Mouse (Mus musculus) layer of hippocampus, postnatal 25 days (tissue): ENCODE data around the gene Cdk2. TPM values are rescaled to one million over a fixed set of nuclear protein-coding genes. Genes with fewer than 3 reads are reported as not detected.

ENCODE experiments used
- DNase-seq, 2 experiments: peaks; one replicate each; pipeline ENCODE4 v3.0.0; 2022; ENCODE audit warnings: mixed read lengths in 2 of 2, low spot score in 1 of 2; ENCODE audit errors: extremely low spot score in 1 of 2
- total RNA-seq, 2 experiments: library from RNA; stranded (reverse); gene quantifications; 2 replicates each; pipeline ENCODE4 v1.2.3; 2021

The Cdk2 gene
- total RNA-seq, 2 experiments from 2014 or later: 2.7 to 4.0 TPM

DNA sequence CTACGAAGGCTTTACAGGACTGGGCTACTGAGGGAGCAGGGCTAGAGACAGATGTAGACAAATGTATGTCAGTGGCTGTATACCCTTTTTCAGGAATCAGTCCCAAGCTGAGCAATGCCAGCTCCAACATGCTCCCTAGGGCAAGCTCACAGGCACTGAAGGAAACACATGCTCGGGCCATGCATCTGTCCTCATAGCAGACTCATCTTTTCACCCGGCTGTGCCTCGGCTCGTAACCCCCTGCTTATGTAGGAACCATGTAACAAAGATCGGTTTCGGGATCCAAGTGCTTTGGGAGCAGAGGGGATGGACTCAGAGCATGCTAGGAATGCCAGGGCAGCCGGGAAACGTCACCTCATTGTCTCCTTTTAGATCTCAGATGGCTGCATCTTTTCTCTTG is 45.3 kb downstream of the Cdk2 start:
- no peak for DNase-seq

- DNase-seq: no peak
Observed at GRCm38 (mm10) chr10:128657844-128658243, 47.0 kb downstream of the Cdk2 start.

DNA sequence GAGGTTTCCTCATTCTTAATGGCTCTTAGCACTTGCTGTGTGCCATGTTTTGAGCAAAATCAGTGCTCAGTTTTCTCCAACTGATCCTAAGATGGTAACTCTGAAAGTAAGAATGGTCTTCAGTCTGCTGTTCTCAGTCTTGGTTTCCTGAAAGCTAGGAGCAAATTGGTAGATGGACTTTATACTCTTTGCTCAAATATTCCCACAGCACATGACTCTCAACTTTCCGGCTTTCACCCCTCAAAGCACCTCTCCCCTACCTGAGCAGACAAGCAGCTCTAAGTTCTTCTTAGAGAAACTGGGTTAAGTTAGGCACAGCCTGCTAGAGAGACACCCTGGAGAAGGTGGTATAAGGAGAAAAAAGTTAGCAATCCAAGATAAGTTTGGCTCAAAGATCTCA is 48.1 kb downstream of the Cdk2 start:
- DNase-seq: no peak

DNA sequence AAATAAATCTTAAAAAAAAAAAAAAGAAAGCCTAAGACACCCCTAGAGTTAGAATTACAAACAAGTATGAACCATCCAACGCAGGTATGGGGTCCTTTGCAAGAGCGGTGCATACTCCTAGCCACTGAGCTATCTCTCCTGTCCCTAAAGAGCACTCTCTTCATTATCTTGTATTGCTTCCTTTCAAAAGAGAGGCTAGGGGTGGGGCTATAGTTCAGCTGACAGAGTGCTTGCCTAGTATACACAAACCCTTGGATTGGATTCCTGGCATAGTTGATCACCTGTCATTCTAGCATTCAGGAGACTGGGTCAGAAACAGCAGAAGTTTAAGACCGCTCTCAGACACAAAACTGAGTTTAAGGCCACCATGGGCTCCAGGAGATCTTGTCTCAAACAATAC is 49.6 kb downstream of the Cdk2 start:
- no peak for DNase-seq

GRCm38 (mm10) chr10:128653866-128654265 is 51.0 kb downstream of the Cdk2 start:
- DNase-seq: no peak

Other genes with a start within 250 kb of the Cdk2 start
- gene Smarcc2, start 245.8 kb downstream of the Cdk2 start, total RNA-seq: 100 to 1,000 TPM; 228 to 242 TPM
- 100 to 1,000 TPM; 551 to 619 TPM for gene Myl6, start 210.9 kb downstream of the Cdk2 start, total RNA-seq
- 10 to 100 TPM; 17.4 to 18.9 TPM for gene Myl6b, start 206.3 kb downstream of the Cdk2 start, total RNA-seq
- 1 to 10 TPM; 4.6 to 5.0 TPM for gene Esyt1, start 179.2 kb downstream of the Cdk2 start, total RNA-seq
- 10 to 100 TPM; 13.2 to 14.8 TPM for gene Zc3h10, start 157.3 kb downstream of the Cdk2 start, total RNA-seq
- gene Rpl41, start 155.7 kb downstream of the Cdk2 start, total RNA-seq: 1,000 to 10,000 TPM; 1,459 to 1,623 TPM
- 10 to 100 TPM; 62.9 to 65.3 TPM for gene Pa2g4, start 139.0 kb downstream of the Cdk2 start, total RNA-seq
- gene Erbb3, start 115.4 kb downstream of the Cdk2 start, total RNA-seq: 1 to 10 TPM; 9.7 to 10.0 TPM
- gene Rps26, start 78.3 kb downstream of the Cdk2 start, total RNA-seq: 100 to 1,000 TPM; 321 to 324 TPM
- gene Ikzf4, start 59.0 kb downstream of the Cdk2 start, total RNA-seq: 10 to 100 TPM; 10.7 to 17.2 TPM
- 10 to 100 TPM; 11.4 to 13.3 TPM for gene Suox, start 31.0 kb downstream of the Cdk2 start, total RNA-seq
- gene Rab5b, start 8.8 kb downstream of the Cdk2 start, total RNA-seq: 100 to 1,000 TPM; 130 to 136 TPM
- gene Pmel, start 836 bp downstream of the Cdk2 start, total RNA-seq: under 1 TPM; 0.49 to 0.62 TPM
- gene Dgka, start 39.8 kb upstream of the Cdk2 start, total RNA-seq: 1 to 10 TPM; 9.3 to 9.8 TPM
- 10 to 100 TPM; 25.1 to 26.3 TPM for gene Pym1, start 42.9 kb upstream of the Cdk2 start, total RNA-seq
- gene Mmp19, start 85.9 kb upstream of the Cdk2 start, total RNA-seq: under 1 TPM; 0.54 to 0.81 TPM
- gene Dnajc14, start 99.0 kb upstream of the Cdk2 start, total RNA-seq: 10 to 100 TPM; 66.4 to 68.4 TPM
- gene Tmem198b, start 99.3 kb upstream of the Cdk2 start, total RNA-seq: 10 to 100 TPM; 11.3 to 12.1 TPM
- gene Sarnp, start 112.3 kb upstream of the Cdk2 start, total RNA-seq: 10 to 100 TPM; 36.5 to 39.9 TPM
- 1 to 10 TPM; 7.9 to 8.8 TPM for gene Ormdl2, start 116.6 kb upstream of the Cdk2 start, total RNA-seq
- 10 to 100 TPM; 20.9 to 21.4 TPM for gene Gdf11, start 186.7 kb upstream of the Cdk2 start, total RNA-seq
- gene Cd63, start 196.0 kb upstream of the Cdk2 start, total RNA-seq: 10 to 100 TPM; 76.6 to 84.7 TPM
- 1 to 10 TPM; 5.8 to 6.6 TPM for gene Rdh5, start 217.9 kb upstream of the Cdk2 start, total RNA-seq
- 100 to 1,000 TPM in 1 of 2 experiments, 10 to 100 TPM in 1; 86.8 to 102 TPM for gene Bloc1s1, start 219.0 kb upstream of the Cdk2 start, total RNA-seq
- 10 to 100 TPM; 25.6 to 30.7 TPM for gene Itga7, start 228.8 kb upstream of the Cdk2 start, total RNA-seq